Mouse (Mus musculus) cerebellum, adult 9-11 months (tissue): ENCODE data around the gene Epx.
A peak's percentile ranks its signal among the peaks of the same experiment; 100 is the strongest.

ENCODE experiments used
- DNase-seq: peaks from one replicate; pipeline ENCODE4 v3.0.0; 2022

Gene Epx

GRCm38 (mm10) chr11:87828239-87828900, 47.0 kb downstream of the Epx start, which contains the start of gene Lpo:
Gene Lpo, minus strand, starts transcription at chr11:87828289.
- peak; percentile 8 for DNase-seq

GRCm38 (mm10) chr11:87821502-87821901, 53.8 kb downstream of the Epx start:
- no peak for DNase-seq

DNA sequence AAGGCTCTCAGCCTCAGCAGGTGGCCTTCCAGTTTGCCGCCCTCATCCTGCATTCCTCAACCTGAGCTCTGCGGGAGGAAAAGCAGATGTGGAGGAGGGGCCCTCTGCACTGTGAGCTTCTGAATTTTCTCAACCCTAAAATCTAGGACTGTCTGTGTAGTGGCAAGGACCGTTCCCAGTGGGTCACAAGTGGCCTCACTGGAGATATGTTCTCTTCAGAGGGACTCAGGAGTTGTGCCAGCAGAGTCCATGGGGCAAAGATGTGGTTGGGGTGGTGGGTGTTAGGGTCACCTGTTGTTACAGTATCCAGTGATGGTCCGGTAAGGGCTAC, 57.9 kb downstream of the Epx start:
- DNase-seq: no peak

- peak; percentile 87 for DNase-seq
Measured at GRCm38 (mm10) chr11:87816707-87817442, 58.5 kb downstream of the Epx start.

GRCm38 (mm10) chr11:87814831-87815230, 60.5 kb downstream of the Epx start:
- DNase-seq: no peak
